Mouse (Mus musculus): ENCODE data around the gene Ovol3. TPM values are rescaled to one million over a fixed set of nuclear protein-coding genes. Genes with fewer than 3 reads are reported as not detected.

Ovol3 gene
- not detected for total RNA-seq (2023)

GRCm38 (mm10) chr7:30235625-30236024, at the start of gene Ovol3:
Gene Ovol3 (minus strand): TSS chr7:30235725.

GRCm38 (mm10) chr7:30279951-30280669, 44.6 kb upstream of the Ovol3 start, which contains the start of the genes Thap8 and Wdr62:
Gene Thap8 (plus strand): TSS chr7:30280094.
Gene Wdr62 (minus strand): TSS chr7:30280419.

GRCm38 (mm10) chr7:30231669-30232454, 3.7 kb downstream of the Ovol3 start, which contains the start of the genes Polr2i and Tbcb:
Gene Polr2i (plus strand): TSS chr7:30231948.
Gene Tbcb (minus strand): TSS chr7:30232272.

GRCm38 (mm10) chr7:30198481-30198971, 37.0 kb downstream of the Ovol3 start, which contains the start of gene Capns1:
Gene Capns1 (minus strand): TSS chr7:30198811.

GRCm38 (mm10) chr7:30183879-30184289, 51.6 kb downstream of the Ovol3 start, which contains the start of gene Cox7a1:
Gene Cox7a1 (plus strand): TSS chr7:30184144.

Other genes starting within 250 kb of the Ovol3 start
- gene Zfp14, start 184.3 kb downstream of the Ovol3 start, total RNA-seq (2023) = 1 to 10 TPM in 1 of 2 experiments, under 1 TPM in 1; 0.61 to 2.1 TPM
- gene Zfp82, start 162.8 kb downstream of the Ovol3 start, total RNA-seq (2023) = 1 to 10 TPM in 1 of 2 experiments, under 1 TPM in 1; 0.82 to 1.2 TPM
- not detected for gene Gm26920, start 145.3 kb downstream of the Ovol3 start, total RNA-seq (2023)
- 1 to 10 TPM; 2.5 to 3.2 TPM for gene Zfp566, start 145.2 kb downstream of the Ovol3 start, total RNA-seq (2023)
- gene Zfp260, start 140.9 kb downstream of the Ovol3 start, total RNA-seq (2023) = 10 to 100 TPM; 14.7 to 16.2 TPM
- 1 to 10 TPM; 2.7 to 5.0 TPM for gene Zfp382, start 113.8 kb downstream of the Ovol3 start, total RNA-seq (2023)
- gene Zfp146, start 66.0 kb downstream of the Ovol3 start, total RNA-seq (2023) = 10 to 100 TPM; 23.9 to 24.1 TPM
- 1 to 10 TPM in 1 of 2 experiments, not detected in 1; 1.5 TPM for gene Cox7a1, start 51.6 kb downstream of the Ovol3 start, total RNA-seq (2023)
- 100 to 1,000 TPM; 298 to 315 TPM for gene Capns1, start 36.9 kb downstream of the Ovol3 start, total RNA-seq (2023)
- 10 to 100 TPM; 47.9 to 57.5 TPM for gene Polr2i, start 3.8 kb downstream of the Ovol3 start, total RNA-seq (2023)
- gene Tbcb, start 3.5 kb downstream of the Ovol3 start, total RNA-seq (2023) = 10 to 100 TPM; 39.7 to 59.4 TPM
- 1 to 10 TPM in 1 of 2 experiments, under 1 TPM in 1; 0.73 to 2.0 TPM for gene Thap8, start 44.4 kb upstream of the Ovol3 start, total RNA-seq (2023)
- 10 to 100 TPM; 16.7 to 20.0 TPM for gene Wdr62, start 44.7 kb upstream of the Ovol3 start, total RNA-seq (2023)
- gene Clip3, start 56.0 kb upstream of the Ovol3 start, total RNA-seq (2023) = under 1 TPM in 1 of 2 experiments, not detected in 1; 0.21 TPM
- gene Alkbh6, start 73.0 kb upstream of the Ovol3 start, total RNA-seq (2023) = 10 to 100 TPM; 30.8 to 31.4 TPM
- gene Syne4, start 79.1 kb upstream of the Ovol3 start, total RNA-seq (2023) = 1 to 10 TPM; 1.9 to 3.4 TPM
- gene E130208F15Rik, start 86.0 kb upstream of the Ovol3 start, total RNA-seq (2023) = 1 to 10 TPM; 3.8 to 4.6 TPM
- gene Sdhaf1, start 88.2 kb upstream of the Ovol3 start, total RNA-seq (2023) = 10 to 100 TPM; 15.3 to 15.4 TPM
- gene Lrfn3, start 127.0 kb upstream of the Ovol3 start, total RNA-seq (2023) = under 1 TPM in 1 of 2 experiments, not detected in 1; 0.21 TPM
- 1,000 to 10,000 TPM; 2,439 to 2,603 TPM for gene Tyrobp, start 178.0 kb upstream of the Ovol3 start, total RNA-seq (2023)
- gene Hcst, start 184.1 kb upstream of the Ovol3 start, total RNA-seq (2023) = 10 to 100 TPM; 45.6 to 46.9 TPM
- gene Nfkbid, start 186.0 kb upstream of the Ovol3 start, total RNA-seq (2023) = 100 to 1,000 TPM; 116 to 140 TPM
- 1 to 10 TPM in 1 of 2 experiments, under 1 TPM in 1; 0.81 to 1.6 TPM for gene Aplp1, start 209.8 kb upstream of the Ovol3 start, total RNA-seq (2023)
- gene Kirrel2, start 222.0 kb upstream of the Ovol3 start, total RNA-seq (2023) = not detected
- not detected for gene Nphs1, start 222.6 kb upstream of the Ovol3 start, total RNA-seq (2023)

Data from monocyte, adult 59 days (primary cell).